Comparison of ENCODE assay signal across 19 mouse cellular contexts in genomic region chr5:106450426-106451160, GRCm38 (mm10). TPM values are rescaled to one million over a fixed set of nuclear protein-coding genes. Genes with fewer than 3 reads are reported as not detected.
DNase-seq lines count a peak whose midpoint lies in the region; ATAC-seq lines count a peak whose summit lies in the region.
"Had no signal": no experiment of that assay in that cellular context is flagged by ENCODE, and none has a peak within 500 bp of the region (broad histone marks: within the 10 kb centered on the region; RNA-seq: fewer than 3 reads in every experiment).

No protein-coding gene starts in this region.

- ATAC-seq in hindbrain, embryonic 16.5 days = no peak
- ATAC-seq in midbrain, embryonic 16.5 days = no peak
- ATAC-seq in liver, embryonic 12.5 days = no peak
- ATAC-seq: CD4-positive, CD25-positive, alpha-beta regulatory T cell, adult 4 months had no signal

- no peaks in the 10 kb centered on the region for H3K9me3 ChIP-seq in hindbrain, embryonic 10.5 days
- H3K9me3 ChIP-seq in hindbrain, embryonic 16.5 days (ENCODE audit: control insufficient read depth, low read length) = no peaks in the 10 kb centered on the region
- H3K9me3 ChIP-seq in midbrain, embryonic 16.5 days (replicated peaks; ENCODE audit: control insufficient read depth, low read length, poor library complexity, severe bottlenecking) = no peaks in the 10 kb centered on the region
- no peaks in the 10 kb centered on the region for H3K9me3 ChIP-seq in liver, embryonic 12.5 days (replicated peaks)
- H3K9me3 ChIP-seq: embryonic facial prominence, embryonic 13.5 days; limb, embryonic 13.5 days; neural tube, embryonic 12.5 days; stomach, embryonic 15.5 days had no signal

- no peak overlapping the region for H3K9ac ChIP-seq in hindbrain, embryonic 16.5 days (ENCODE audit: low read depth, low read length)
- no peak overlapping the region for H3K9ac ChIP-seq in midbrain, embryonic 16.5 days (ENCODE audit: low read depth, low read length)
- no peak overlapping the region for H3K9ac ChIP-seq in liver, embryonic 12.5 days
- H3K9ac ChIP-seq: embryonic facial prominence, embryonic 13.5 days; limb, embryonic 13.5 days; neural tube, embryonic 12.5 days; stomach, embryonic 15.5 days had no signal

- H3K27me3 ChIP-seq in hindbrain, embryonic 10.5 days (ENCODE audit: insufficient read depth, poor library complexity, severe bottlenecking) = peaks cover 100% of the 10 kb centered on the region
- H3K27me3 ChIP-seq in hindbrain, embryonic 16.5 days (replicated peaks; ENCODE audit: control insufficient read depth, insufficient read depth, low read length) = peaks cover 71% of the 10 kb centered on the region
- peaks cover 38% of the 10 kb centered on the region for H3K27me3 ChIP-seq in midbrain, embryonic 16.5 days (ENCODE audit: control insufficient read depth, insufficient read depth, low read depth, low read length)
- peaks cover 98% of the 10 kb centered on the region for H3K27me3 ChIP-seq in liver, embryonic 12.5 days (replicated peaks)

- H3K4me1 ChIP-seq in hindbrain, embryonic 10.5 days (replicated peaks) = peaks cover 30% of the 10 kb centered on the region
- H3K4me1 ChIP-seq in hindbrain, embryonic 16.5 days (ENCODE audit: control insufficient read depth, insufficient read depth, low read depth, low read length) = peaks cover 7% of the 10 kb centered on the region
- peaks cover 8% of the 10 kb centered on the region; the same call in 1 of the 2 replicates for H3K4me1 ChIP-seq in midbrain, embryonic 16.5 days (ENCODE audit: control insufficient read depth, insufficient read depth, low read length)
- H3K4me1 ChIP-seq in liver, embryonic 12.5 days = 0 out of 2 replicates have a peak, but pooled peaks cover 2% of the 10 kb centered on the region
- H3K4me1 ChIP-seq: stomach, embryonic 15.5 days had no signal

- peak; percentile 15 for DNase-seq in hindbrain, embryonic 10.5 days (ENCODE audit: low spot score)
- DNase-seq in cerebellum, postnatal 10 days = peak; percentile 72 to 76
- DNase-seq in embryo, embryonic 9.5 days (ENCODE audit: extremely low spot score) = peak; percentile 19
- DNase-seq in ovary, adult 18-20 months (ENCODE audit: low spot score) = no peak
- DNase-seq: adrenal gland, adult 8-10 months; gastrocnemius, postnatal 14 days; heart, postnatal 14 days; kidney, adult 9 months; lung, postnatal 14 days had no signal

- 14% methylated on average over 5 of the region's 5 CpGs for WGBS in hindbrain, embryonic 10.5 days
- 11% methylated on average over 5 of the region's 5 CpGs for WGBS in hindbrain, embryonic 16.5 days
- 18% methylated on average over 5 of the region's 5 CpGs for WGBS in midbrain, embryonic 16.5 days
- WGBS in liver, embryonic 12.5 days (ENCODE audit: insufficient replicate concordance) = 15% methylated on average over 5 of the region's 5 CpGs

- no peaks in the 10 kb centered on the region for H3K36me3 ChIP-seq in hindbrain, embryonic 10.5 days
- H3K36me3 ChIP-seq in hindbrain, embryonic 16.5 days (ENCODE audit: control insufficient read depth, insufficient read depth, low read length) = no peaks in the 10 kb centered on the region
- H3K36me3 ChIP-seq in midbrain, embryonic 16.5 days (ENCODE audit: control insufficient read depth, insufficient read depth, low read length) = no peaks in the 10 kb centered on the region
- no peaks in the 10 kb centered on the region for H3K36me3 ChIP-seq in liver, embryonic 12.5 days
- H3K36me3 ChIP-seq: embryonic facial prominence, embryonic 13.5 days; limb, embryonic 13.5 days; neural tube, embryonic 12.5 days; stomach, embryonic 15.5 days had no signal

- no peak overlapping the region for H3K4me3 ChIP-seq in hindbrain, embryonic 10.5 days
- no peak overlapping the region for H3K4me3 ChIP-seq in hindbrain, embryonic 16.5 days (ENCODE audit: low read length)
- H3K4me3 ChIP-seq in midbrain, embryonic 16.5 days (ENCODE audit: low read depth, low read length) = peak overlapping the region; percentile 7; the same call in 1 of the 2 replicates
- no peak overlapping the region for H3K4me3 ChIP-seq in liver, embryonic 12.5 days
- H3K4me3 ChIP-seq: embryonic facial prominence, embryonic 13.5 days; limb, embryonic 13.5 days; neural tube, embryonic 12.5 days; stomach, embryonic 15.5 days had no signal

- H3K4me2 ChIP-seq in hindbrain, embryonic 16.5 days (ENCODE audit: low read length) = no peak overlapping the region
- peak overlapping the region; percentile 38 for H3K4me2 ChIP-seq in midbrain, embryonic 16.5 days (ENCODE audit: low read length)
- H3K4me2 ChIP-seq in liver, embryonic 12.5 days = no peak overlapping the region
- H3K4me2 ChIP-seq: embryonic facial prominence, embryonic 13.5 days; limb, embryonic 13.5 days; stomach, embryonic 15.5 days had no signal

- no peak overlapping the region for H3K27ac ChIP-seq in hindbrain, embryonic 10.5 days
- H3K27ac ChIP-seq in hindbrain, embryonic 16.5 days (ENCODE audit: low read depth, low read length) = no peak overlapping the region
- H3K27ac ChIP-seq in midbrain, embryonic 16.5 days (ENCODE audit: low read length) = no peak overlapping the region
- H3K27ac ChIP-seq in liver, embryonic 12.5 days = no peak overlapping the region
- H3K27ac ChIP-seq: embryonic facial prominence, embryonic 13.5 days; limb, embryonic 13.5 days; neural tube, embryonic 12.5 days; stomach, embryonic 15.5 days had no signal

RNA-seq across cellular contexts. Expression of gene Barhl2, which starts 7.4 kb away (rescaled TPM):
- 1.1 and 1.4 TPM in 2 replicates for polyA plus RNA-seq in hindbrain, embryonic 10.5 days (2016; fragmentation: Nextera tagmentation; extraction: Ambion mirVana)
- polyA plus RNA-seq in hindbrain, embryonic 16.5 days (2015; fragmentation: Nextera tagmentation; extraction: Ambion mirVana) = 1.0 and 1.2 TPM in 2 replicates
- polyA plus RNA-seq in midbrain, embryonic 16.5 days (2015; fragmentation: Nextera tagmentation; extraction: Ambion mirVana) = 6.8 and 8.5 TPM in 2 replicates
- not detected in 2 replicates for polyA plus RNA-seq in liver, embryonic 12.5 days (2016; fragmentation: Nextera tagmentation; extraction: Ambion mirVana)
- polyA plus RNA-seq: CD4-positive, CD25-positive, alpha-beta regulatory T cell, adult 4 months; embryonic facial prominence, embryonic 13.5 days; large intestine, adult 2 months; limb, embryonic 13.5 days; liver, embryonic 16.5 days; stomach, embryonic 15.5 days had no signal
